Comparison of ENCODE assay signal across 8 mouse cellular contexts in the genomic region with DNA sequence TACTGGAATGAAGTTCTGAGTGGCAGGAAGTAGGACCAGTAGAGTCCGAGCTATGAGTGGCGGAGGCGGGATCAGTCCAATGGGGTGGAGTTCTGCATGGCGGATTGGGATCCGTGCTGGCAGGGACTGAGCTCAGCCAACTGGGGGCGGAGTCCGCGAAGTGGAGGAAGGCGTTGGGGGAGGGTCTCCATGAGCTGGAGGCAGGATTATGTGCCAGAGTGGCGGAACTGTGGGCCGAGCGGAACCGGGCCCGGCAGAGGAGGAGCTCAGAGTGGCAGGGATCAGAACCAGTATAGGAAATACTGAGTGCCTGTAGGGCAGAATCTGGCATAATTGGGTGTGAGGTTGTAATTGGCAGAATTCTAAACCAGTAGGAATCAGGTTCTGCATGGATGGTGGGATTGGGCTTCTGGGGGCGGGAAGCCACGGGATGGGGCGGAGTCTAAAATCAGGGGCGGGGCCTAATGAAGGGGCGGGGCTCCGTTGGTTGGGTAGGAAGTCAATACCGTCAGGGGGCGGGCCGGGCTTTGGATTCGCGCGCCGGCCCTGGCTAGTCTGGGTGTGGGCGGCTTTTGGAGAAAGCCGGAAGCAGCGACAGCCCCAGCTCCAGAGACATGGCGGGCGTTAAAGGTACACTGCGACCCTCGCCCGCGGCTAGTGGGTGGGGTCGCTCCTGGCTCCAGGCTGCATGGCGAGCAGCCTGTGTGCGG. TPM values are rescaled to one million over a fixed set of nuclear protein-coding genes. Genes with fewer than 3 reads are reported as not detected.
DNase-seq lines count a peak whose midpoint lies in the region; ATAC-seq and TF ChIP-seq lines count a peak whose summit lies in the region.

TSS of gene Leprot (plus strand) at position 523 of the 710 bp plus-strand sequence.

- peak within 1 kb of the TSS; percentile 84 for H3K9ac ChIP-seq in forebrain, embryonic 12.5 days
- peak within 1 kb of the TSS; percentile 85 for H3K9ac ChIP-seq in heart, postnatal 0 days (replicated peaks; ENCODE audit: low read depth, low read length)
- H3K9ac ChIP-seq in liver, embryonic 16.5 days (ENCODE audit: low read depth, low read length), result peak within 1 kb of the TSS; percentile 95
- peak within 1 kb of the TSS; percentile 91 for H3K9ac ChIP-seq in neural tube, embryonic 13.5 days

- no peaks in the 10 kb centered on the region for H3K9me3 ChIP-seq in E14TG2a.4 (ENCODE audit: low read length)
- no peaks in the 10 kb centered on the region for H3K9me3 ChIP-seq in forebrain, embryonic 12.5 days
- H3K9me3 ChIP-seq in heart, postnatal 0 days (replicated peaks; ENCODE audit: control insufficient read depth, low read length), result no peaks in the 10 kb centered on the region
- H3K9me3 ChIP-seq in liver, embryonic 16.5 days (replicated peaks; ENCODE audit: control insufficient read depth, low read length), result no peaks in the 10 kb centered on the region
- H3K9me3 ChIP-seq in neural tube, embryonic 13.5 days, result no peaks in the 10 kb centered on the region

- TF ChIP-seq POLR2A in testis, adult 2 months (IDR thresholded peaks at IDR 0.05; ENCODE audit: control insufficient read depth, low read depth, low read length), result peak; percentile 47; the same call in 1 of the 2 replicates

- DNase-seq in c-Kit-positive CD71-positive TER-119-positive erythroid progenitor cells, embryonic 14.5 days (ENCODE audit: low spot score), result peak; percentile 97
- peak; percentile 99 for DNase-seq in heart, postnatal 0 days (ENCODE audit: low spot score)
- DNase-seq in kidney, postnatal 4 days, result peak; percentile 99

- peak; percentile 98 for ATAC-seq in forebrain, embryonic 12.5 days (ENCODE audit: low FRiP score)
- ATAC-seq in heart, postnatal 0 days (ENCODE audit: insufficient read depth, low read depth), result peak; percentile 96
- peak; percentile 92 for ATAC-seq in liver, embryonic 16.5 days (ENCODE audit: low read depth)
- ATAC-seq in neural tube, embryonic 13.5 days (ENCODE audit: low read depth), result peak; percentile 99

- no peak for TF ChIP-seq CTCF in E14TG2a.4 (conservative IDR thresholded peaks at IDR 0.05; ENCODE audit: low read length)
- no peak for TF ChIP-seq CTCF in heart, postnatal 0 days (IDR thresholded peaks at IDR 0.05; ENCODE audit: low read depth)
- TF ChIP-seq CTCF in testis, adult 2 months (IDR thresholded peaks at IDR 0.05; ENCODE audit: control insufficient read depth, insufficient read depth, insufficient replicate concordance, low read depth, low read length), result no peak

- H3K27ac ChIP-seq in forebrain, embryonic 12.5 days, result peak within 1 kb of the TSS; percentile 94
- peak within 1 kb of the TSS; percentile 94 for H3K27ac ChIP-seq in heart, postnatal 0 days (ENCODE audit: low read depth)
- H3K27ac ChIP-seq in liver, embryonic 16.5 days (ENCODE audit: low read length), result peak within 1 kb of the TSS; percentile 96
- H3K27ac ChIP-seq in neural tube, embryonic 13.5 days (replicated peaks), result peak within 1 kb of the TSS; percentile 95
- peak within 1 kb of the TSS; percentile 95 for H3K27ac ChIP-seq in testis, adult 2 months (ENCODE audit: control insufficient read depth, insufficient read depth, low read depth, low read length)

- peak within 1 kb of the TSS; percentile 95 for H3K4me3 ChIP-seq in E14TG2a.4 (replicated peaks; ENCODE audit: low read length)
- H3K4me3 ChIP-seq in forebrain, embryonic 12.5 days (replicated peaks), result peak within 1 kb of the TSS; percentile 80
- peak within 1 kb of the TSS; percentile 80 for H3K4me3 ChIP-seq in heart, postnatal 0 days (ENCODE audit: low read depth, low read length)
- H3K4me3 ChIP-seq in liver, embryonic 16.5 days (ENCODE audit: low read depth, low read length), result peak within 1 kb of the TSS; percentile 91
- peak within 1 kb of the TSS; percentile 81 for H3K4me3 ChIP-seq in neural tube, embryonic 13.5 days
- peak within 1 kb of the TSS; percentile 97 for H3K4me3 ChIP-seq in testis, adult 2 months (ENCODE audit: control insufficient read depth, low read depth, low read length)

- no peaks in the 10 kb centered on the region for H3K27me3 ChIP-seq in E14TG2a.4 (ENCODE audit: insufficient read depth, low read length)
- H3K27me3 ChIP-seq in forebrain, embryonic 12.5 days, result no peaks in the 10 kb centered on the region
- no peaks in the 10 kb centered on the region for H3K27me3 ChIP-seq in heart, postnatal 0 days (ENCODE audit: control insufficient read depth, insufficient read depth, low read length)
- no peaks in the 10 kb centered on the region for H3K27me3 ChIP-seq in liver, embryonic 16.5 days (ENCODE audit: control insufficient read depth, insufficient read depth, low read depth, low read length)
- H3K27me3 ChIP-seq in neural tube, embryonic 13.5 days, result no peaks in the 10 kb centered on the region
- no peaks in the 10 kb centered on the region for H3K27me3 ChIP-seq in testis, adult 2 months (ENCODE audit: control insufficient read depth, insufficient read depth, low read length)

- H3K4me1 ChIP-seq in E14TG2a.4 (replicated peaks; ENCODE audit: low read depth, low read length), result peaks cover 33% of the 10 kb centered on the region
- peaks cover 25% of the 10 kb centered on the region for H3K4me1 ChIP-seq in forebrain, embryonic 12.5 days
- peaks cover 14% of the 10 kb centered on the region; the same call in 1 of the 2 replicates for H3K4me1 ChIP-seq in heart, postnatal 0 days (ENCODE audit: control insufficient read depth, insufficient read depth)
- H3K4me1 ChIP-seq in liver, embryonic 16.5 days (ENCODE audit: control insufficient read depth, low read depth, low read length), result peaks cover 35% of the 10 kb centered on the region
- peaks cover 17% of the 10 kb centered on the region for H3K4me1 ChIP-seq in neural tube, embryonic 13.5 days (replicated peaks)
- peaks cover 4% of the 10 kb centered on the region; the same call in 1 of the 2 replicates for H3K4me1 ChIP-seq in testis, adult 2 months (ENCODE audit: control insufficient read depth, insufficient read depth, low read length)

- peak within 1 kb of the TSS; percentile 61 for H3K4me2 ChIP-seq in forebrain, embryonic 12.5 days
- peak within 1 kb of the TSS; percentile 81 for H3K4me2 ChIP-seq in heart, postnatal 0 days (ENCODE audit: low read depth, low read length)
- peak within 1 kb of the TSS; percentile 83 for H3K4me2 ChIP-seq in liver, embryonic 16.5 days (ENCODE audit: low read depth, low read length)
- peak within 1 kb of the TSS; percentile 62 for H3K4me2 ChIP-seq in neural tube, embryonic 13.5 days

- H3K36me3 ChIP-seq in E14TG2a.4 (ENCODE audit: insufficient read depth, low read length), result no peaks in the 10 kb centered on the region
- no peaks in the 10 kb centered on the region for H3K36me3 ChIP-seq in forebrain, embryonic 12.5 days (replicated peaks)
- H3K36me3 ChIP-seq in heart, postnatal 0 days (replicated peaks; ENCODE audit: control insufficient read depth, insufficient read depth, low read length), result no peaks in the 10 kb centered on the region
- H3K36me3 ChIP-seq in liver, embryonic 16.5 days (ENCODE audit: control insufficient read depth, insufficient read depth), result peaks cover under 1% of the 10 kb centered on the region; the same call in 1 of the 2 replicates
- 0 out of 2 replicates have a peak, but pooled peaks cover 3% of the 10 kb centered on the region for H3K36me3 ChIP-seq in neural tube, embryonic 13.5 days
- no peaks in the 10 kb centered on the region for H3K36me3 ChIP-seq in testis, adult 2 months (ENCODE audit: control insufficient read depth, insufficient read depth, low read length)

- no peak for TF ChIP-seq EP300 in heart, postnatal 0 days (IDR thresholded peaks at IDR 0.05; ENCODE audit: low read depth)

- under 1% methylated on average over 39 of the region's 39 CpGs for WGBS in forebrain, embryonic 12.5 days
- WGBS in heart, postnatal 0 days, result under 1% methylated on average over 39 of the region's 39 CpGs
- WGBS in liver, embryonic 16.5 days (ENCODE audit: insufficient replicate concordance), result 0% methylated on average over 39 of the region's 39 CpGs
- WGBS in neural tube, embryonic 13.5 days, result under 1% methylated on average over 39 of the region's 39 CpGs

RNA-seq across cellular contexts. Expression of gene Leprot, which starts in this region (rescaled TPM):
- polyA plus RNA-seq in forebrain, embryonic 12.5 days (2016; fragmentation: Nextera tagmentation; extraction: Ambion mirVana), result 62.8 and 63.9 TPM in 2 replicates
- 68.0 and 69.6 TPM in 2 replicates for total RNA-seq in heart, postnatal 0 days (2014; rRNA removed; ENCODE audit: low replicate concordance)
- 67.3 and 70.3 TPM in 2 replicates for polyA plus RNA-seq in heart, postnatal 0 days (2015; fragmentation: Nextera tagmentation; extraction: Ambion mirVana)
- polyA plus RNA-seq in liver, embryonic 16.5 days (2015; fragmentation: Nextera tagmentation; extraction: Ambion mirVana), result 44.1 and 50.6 TPM in 2 replicates
- polyA plus RNA-seq in neural tube, embryonic 13.5 days (2015; fragmentation: Nextera tagmentation; extraction: Ambion mirVana), result 77.0 and 83.5 TPM in 2 replicates
- polyA plus RNA-seq in testis, adult 2 months (2012; rRNA removed), result 15.4 and 21.0 TPM in 2 replicates

Comparison
In these comparisons a context has a peak if more than half of its experiments do, and no peak if none do; other contexts are left out.
1. Peak in every context shown above with its lines: DNase-seq, ATAC-seq, H3K4me3 ChIP-seq and H3K27ac ChIP-seq.